Mouse (Mus musculus) spleen, adult 12 weeks (tissue): ENCODE results near the gene Tmem100.
A peak's percentile ranks its signal among the peaks of the same experiment; 100 is the strongest.

Source experiments
- DNase-seq: peaks from one replicate; pipeline ENCODE4 v3.0.0; 2022; ENCODE audit warnings: low spot score

Tmem100 gene

DNA sequence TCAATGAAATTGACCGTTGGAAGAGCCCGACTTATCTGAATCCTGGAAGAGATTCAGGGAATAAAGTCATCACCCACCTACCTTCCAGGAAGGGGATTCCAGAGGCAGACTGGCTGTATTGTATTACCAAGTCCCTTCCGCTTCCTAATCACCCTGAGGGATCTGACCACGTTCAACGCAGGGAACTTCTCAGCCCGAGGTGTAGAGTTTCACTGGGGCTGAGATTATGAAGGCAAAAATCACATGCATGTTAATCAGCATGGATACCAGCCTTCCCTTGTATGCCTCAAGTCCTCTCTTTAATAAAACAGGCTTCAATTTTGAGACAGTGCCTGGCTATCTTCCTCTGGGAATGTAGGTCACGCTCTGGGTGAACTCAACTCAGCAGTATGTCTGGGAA is 14.9 kb upstream of the Tmem100 start:
- no peak for DNase-seq

- no peak for DNase-seq
Observed at GRCm38 (mm10) chr11:90019161-90019560, 11.0 kb upstream of the Tmem100 start.

GRCm38 (mm10) chr11:90025891-90026801 is 4.0 kb upstream of the Tmem100 start:
- no peak for DNase-seq

DNA sequence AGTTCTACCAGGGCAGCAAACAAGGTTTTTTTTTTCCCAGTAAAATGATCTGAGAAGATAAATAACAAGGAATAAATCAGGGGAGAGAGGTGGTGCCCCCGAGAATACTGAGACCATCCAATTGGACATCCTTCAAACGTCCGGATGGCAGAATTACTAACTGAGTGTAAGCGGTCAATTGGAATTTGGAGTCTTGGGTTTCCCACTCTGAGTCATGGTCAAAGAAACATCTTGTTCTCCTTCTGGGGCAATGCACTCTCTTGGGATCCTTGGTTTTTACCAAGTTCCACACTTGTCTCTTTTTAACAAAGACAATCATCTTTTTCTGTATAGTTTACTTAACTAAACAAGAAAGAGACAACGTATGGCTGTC is 3.4 kb upstream of the Tmem100 start:
- no peak for DNase-seq

DNA sequence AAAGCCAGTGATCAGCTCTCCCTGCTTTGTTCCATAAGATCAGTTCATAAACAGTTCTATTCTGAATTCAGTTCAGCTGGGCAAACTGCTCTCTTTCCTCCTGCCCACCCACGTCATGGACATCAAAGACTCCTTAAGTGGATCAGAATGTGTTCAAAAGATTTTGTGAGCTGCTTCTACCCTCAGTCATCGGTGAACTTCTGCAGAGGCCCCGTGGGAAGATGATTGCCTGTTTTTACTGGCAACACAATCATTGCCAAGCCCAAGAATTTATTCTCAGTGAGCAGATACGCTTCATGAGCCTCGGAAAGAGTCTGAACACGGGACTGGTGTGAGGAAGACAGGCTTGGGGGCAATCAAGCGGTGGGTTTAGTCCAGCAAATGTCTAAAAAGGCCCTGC is 2.9 kb upstream of the Tmem100 start:
- DNase-seq: no peak

DNA sequence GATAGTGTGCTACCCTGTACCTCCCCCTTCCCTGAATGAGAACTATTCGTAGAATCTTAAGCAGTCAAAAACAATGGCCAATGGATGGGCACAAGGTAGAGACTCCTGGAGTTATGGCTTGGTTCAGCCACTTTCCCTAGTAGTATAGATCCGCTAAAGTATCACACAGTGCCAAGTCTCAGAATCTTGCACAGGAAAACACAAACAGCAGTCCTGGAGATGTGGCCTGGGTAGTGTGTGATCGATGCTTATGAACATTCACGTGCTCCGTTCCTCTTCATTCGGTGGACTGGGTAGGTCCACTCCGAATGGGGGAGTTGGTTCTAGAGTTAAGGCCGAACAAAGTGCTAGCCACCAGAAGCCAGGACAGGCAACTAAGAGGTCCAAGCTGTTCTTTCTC is 1.4 kb upstream of the Tmem100 start:
- no peak for DNase-seq

GRCm38 (mm10) chr11:90029354-90029753 is 794 bp upstream of the Tmem100 start:
- DNase-seq: peak; percentile 2

GRCm38 (mm10) chr11:90030557-90030956 is 409 bp downstream of the Tmem100 start:
- DNase-seq: no peak

DNA sequence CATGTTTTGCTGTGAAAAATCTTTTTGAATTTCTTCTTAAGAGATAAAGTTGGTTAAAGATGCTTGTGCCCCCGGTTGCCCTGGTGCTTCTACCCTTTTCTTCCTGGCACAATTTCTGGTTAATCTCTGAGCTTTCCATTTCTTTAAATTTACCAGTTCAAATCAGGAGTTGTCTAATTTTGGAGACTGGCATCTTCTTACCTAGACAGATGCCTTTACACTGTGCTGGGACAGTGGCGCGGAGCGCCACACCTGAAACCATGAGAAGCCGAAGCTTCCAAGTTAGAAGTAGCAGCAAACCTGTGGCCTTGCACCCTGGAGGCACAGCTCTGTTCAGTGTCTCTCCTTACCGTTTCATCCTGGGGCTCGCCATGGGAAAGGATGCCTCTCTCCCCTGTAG is 928 bp downstream of the Tmem100 start:
- DNase-seq: no peak

DNA sequence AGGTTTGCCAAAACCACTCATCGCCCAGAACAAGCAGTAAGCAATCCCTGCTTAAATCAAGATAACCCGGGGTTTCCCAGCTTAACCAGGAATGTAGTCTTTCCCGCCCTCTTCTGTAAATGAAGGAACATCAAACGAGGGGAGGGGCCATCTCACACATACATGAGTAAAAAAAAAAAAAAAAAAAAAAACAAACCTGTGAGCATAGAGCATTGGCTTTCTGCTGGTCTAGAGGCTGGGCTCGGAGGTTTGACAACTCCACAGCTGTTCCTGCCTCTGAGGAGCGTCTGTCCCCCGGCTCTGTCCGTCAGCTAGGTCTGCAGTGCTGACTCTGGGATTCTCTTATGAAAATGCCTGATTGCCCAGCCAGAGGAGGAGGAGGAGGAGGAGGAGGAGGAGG is 2.7 kb downstream of the Tmem100 start:
- DNase-seq: no peak

DNA sequence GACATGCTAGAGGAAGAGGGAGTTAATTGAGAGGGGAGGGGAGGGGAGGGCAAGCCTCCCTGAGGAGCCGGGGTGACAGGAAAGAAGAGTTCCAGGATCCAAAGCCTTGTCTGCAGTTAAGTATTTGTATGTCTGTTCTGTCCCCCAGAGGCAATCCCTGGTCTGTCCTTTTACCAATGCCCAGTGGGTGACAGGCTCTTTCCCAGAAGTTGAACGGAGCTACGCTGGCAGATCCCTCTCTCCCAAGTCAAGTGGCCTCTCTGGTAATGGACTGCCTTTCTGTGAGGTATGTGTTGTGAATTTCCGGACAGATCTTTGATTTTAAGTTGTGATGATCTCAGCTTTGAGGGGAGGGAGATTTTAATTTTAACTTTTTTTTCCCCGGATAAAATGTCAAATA is 3.3 kb downstream of the Tmem100 start:
- no peak for DNase-seq

DNA sequence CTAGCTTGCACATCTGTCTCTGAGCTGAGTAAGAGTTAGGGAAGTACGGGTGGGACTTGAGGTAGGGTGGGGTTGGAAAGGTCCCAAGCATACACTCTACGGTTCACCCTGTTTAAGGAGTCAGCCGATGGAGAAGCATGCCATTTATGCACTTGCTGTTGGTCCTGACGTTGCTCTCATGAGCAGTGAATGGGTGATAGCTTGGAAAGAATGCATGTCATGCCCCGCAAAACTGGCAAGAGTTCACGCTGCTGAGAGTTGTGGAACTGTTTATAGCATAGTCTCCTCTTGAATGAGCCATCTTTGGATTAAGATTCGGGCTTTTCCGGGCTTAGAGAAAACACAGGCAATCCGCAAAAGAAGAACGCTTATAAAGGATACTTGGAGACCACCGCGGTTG is 4.5 kb downstream of the Tmem100 start:
- no peak for DNase-seq

- no peak for DNase-seq
Observed at GRCm38 (mm10) chr11:90035532-90035931, 5.4 kb downstream of the Tmem100 start.

DNA sequence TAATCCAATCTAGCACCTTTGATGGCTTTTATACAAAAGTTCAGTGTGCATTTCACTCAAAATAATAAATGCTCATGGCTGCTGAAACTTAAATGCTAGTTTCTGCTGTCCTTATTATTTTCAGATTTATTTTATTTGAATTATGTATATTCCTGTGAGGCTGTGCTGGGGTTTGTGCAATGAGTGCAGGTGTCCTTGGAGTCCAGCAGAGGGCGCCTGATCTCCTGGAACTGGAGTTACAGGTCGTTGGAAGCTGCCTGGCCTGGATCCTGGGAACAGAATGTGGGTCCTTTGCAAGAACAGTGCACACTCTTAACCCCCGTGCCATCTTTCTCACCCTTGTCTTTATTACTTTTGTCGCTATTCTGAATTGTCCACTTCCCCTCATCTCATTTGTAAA is 6.3 kb downstream of the Tmem100 start:
- no peak for DNase-seq

- no peak for DNase-seq
Observed at GRCm38 (mm10) chr11:90038022-90038421, 7.9 kb downstream of the Tmem100 start.

GRCm38 (mm10) chr11:90044459-90044858 is 14.3 kb downstream of the Tmem100 start:
- DNase-seq: no peak

DNA sequence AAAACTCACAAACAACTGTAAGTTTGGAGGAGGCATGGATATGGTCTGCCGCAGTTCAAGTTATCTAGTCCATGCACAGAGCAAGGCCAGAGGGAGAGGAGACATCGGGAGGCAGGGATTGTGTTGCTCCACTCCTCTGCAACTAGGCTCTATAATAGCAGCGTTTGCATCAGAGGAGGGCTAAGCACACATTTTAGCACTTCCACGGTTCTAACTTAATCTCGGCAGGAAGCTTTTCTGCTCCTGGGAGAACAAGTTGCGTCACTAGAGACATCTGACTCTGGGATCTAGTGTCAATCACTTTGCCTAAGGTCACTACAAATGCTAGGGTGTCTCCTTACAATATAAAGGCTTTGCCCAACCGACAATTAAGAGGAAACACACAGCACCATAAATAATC is 16.1 kb downstream of the Tmem100 start:
- DNase-seq: no peak

GRCm38 (mm10) chr11:90047271-90047670 is 17.1 kb downstream of the Tmem100 start:
- DNase-seq: no peak

DNA sequence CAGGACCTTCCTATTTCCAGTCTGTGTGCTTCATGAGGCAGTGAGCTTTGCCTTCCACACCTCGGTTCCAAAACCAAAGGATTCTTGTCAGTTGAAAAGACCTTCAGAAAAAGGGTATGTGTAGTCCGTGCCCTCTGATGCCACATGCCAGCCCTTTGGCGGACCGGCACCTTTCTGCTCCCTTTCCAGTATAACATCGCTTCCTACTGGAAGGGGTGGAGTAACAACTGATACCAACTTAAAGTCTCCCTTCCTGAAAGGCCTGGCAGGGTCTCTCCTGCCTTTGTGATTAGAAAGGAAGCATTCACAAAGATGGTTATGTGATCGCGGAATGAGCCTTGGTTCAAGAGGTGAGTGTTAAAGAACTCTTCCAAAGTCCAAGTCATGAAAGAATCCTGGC is 19.9 kb downstream of the Tmem100 start:
- DNase-seq: no peak

GRCm38 (mm10) chr11:90052785-90053184 is 22.6 kb downstream of the Tmem100 start:
- DNase-seq: no peak

DNA sequence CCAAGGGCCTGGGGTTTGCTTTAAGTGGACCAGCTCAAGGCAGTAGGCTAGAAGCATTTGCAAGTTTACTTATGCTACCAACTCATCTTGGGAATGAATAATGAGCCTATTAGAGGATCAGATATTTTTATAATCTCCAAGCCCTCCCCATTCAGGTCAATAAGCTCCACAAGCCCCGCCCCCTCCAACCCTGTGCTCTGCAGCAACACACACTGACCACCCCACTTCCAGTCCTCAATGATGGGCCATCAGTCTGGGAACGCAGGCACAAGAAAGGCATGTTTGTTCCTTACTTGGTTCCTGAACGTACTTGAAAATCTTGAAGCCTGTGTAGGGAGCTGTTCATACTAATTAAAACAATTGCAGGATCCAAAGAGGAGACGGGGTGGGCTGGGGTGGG is 23.7 kb downstream of the Tmem100 start:
- DNase-seq: no peak

- no peak for DNase-seq
Observed at GRCm38 (mm10) chr11:90054401-90054800, 24.3 kb downstream of the Tmem100 start.

DNA sequence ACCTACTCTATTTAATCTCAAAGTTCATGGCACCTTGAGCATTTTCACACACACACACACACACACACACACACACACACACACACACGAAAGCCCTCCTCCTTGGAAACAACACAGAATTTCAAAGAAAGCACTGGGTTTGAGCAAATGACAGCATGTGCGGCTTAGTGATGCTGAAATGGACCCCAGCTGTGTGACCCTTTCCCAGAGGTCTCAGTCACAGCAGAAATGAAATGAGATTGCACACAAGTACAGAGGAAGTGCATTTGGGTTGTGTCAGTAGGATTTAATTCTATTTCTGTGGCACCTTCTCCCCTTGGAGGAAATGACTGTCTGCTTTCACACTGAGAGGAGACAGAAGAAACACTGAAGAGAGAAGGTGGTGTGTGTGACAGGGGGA is 26.9 kb downstream of the Tmem100 start:
- no peak for DNase-seq

- no peak for DNase-seq
Observed at GRCm38 (mm10) chr11:90059241-90059640, 29.1 kb downstream of the Tmem100 start.
